Mouse (Mus musculus): ENCODE results near the gene Gm48551.
A peak's percentile ranks its signal among the peaks of the same experiment; 100 is the strongest.

Gm48551 gene

DNA sequence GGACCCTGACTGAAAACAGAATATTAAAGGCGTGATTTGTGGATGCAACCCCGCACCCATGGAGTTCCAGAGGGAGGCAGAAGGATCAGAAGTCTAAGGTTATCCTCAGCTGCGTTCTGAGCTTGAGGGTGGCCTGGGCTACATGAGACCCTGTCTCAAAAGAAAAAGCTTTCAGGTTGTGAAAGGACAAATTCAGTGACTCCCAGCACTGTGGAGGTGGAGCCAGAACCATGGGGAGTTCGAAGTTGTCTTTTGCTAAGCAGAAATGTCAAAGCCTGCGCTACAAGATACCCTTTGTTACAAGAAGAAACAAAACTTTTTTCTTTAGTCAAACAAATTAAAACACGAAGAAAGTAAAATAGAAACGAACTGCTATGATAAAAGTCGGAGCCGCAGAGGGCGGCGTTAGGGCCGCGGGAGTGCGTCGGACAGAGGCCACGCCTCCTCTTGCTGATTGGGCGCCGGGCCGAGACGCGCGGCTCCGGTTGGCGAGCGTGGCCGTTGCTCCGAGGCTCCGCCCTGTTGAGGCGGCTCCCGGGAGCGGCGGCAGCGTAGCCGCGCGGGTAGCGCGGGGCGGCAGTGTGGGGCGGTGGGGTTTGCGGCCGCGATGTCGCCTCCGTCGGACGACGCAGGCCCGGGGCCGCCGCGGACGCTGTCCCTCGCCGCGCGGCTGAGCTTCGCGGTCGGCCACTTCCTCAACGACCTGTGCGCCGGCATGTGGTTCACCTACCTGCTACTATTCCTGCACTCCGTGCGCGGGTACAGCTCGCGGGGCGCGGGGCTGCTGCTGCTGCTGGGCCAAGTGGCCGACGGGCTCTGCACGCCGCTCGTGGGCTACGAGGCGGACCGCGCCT, 27.0 kb upstream of the Gm48551 start, which contains the start of gene Mfsd12:
Mfsd12 (plus strand) TSS at position 501 of the 854 bp plus-strand sequence.
- peak; percentile 94 to 95 for DNase-seq

DNA sequence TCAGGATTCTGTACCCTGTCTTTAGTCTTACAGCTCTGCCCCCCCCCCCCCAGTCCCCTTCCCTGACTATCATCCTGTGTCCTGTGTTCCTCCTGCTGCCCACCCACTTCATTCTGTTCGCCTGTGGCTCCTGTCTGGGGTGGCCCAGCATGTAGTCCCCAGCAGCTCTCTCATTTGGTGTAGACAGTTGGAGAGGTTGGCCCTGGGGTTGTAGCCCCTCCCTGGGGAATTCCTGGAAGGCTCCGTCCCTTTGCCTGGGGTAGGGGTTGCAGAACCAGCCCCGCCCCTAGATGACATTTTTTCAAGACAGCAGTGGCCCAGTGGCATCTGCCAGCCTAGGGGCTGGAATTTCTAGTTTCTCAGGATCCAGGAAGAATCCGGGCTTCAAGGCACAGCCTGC, 26.1 kb upstream of the Gm48551 start:
- DNase-seq = no peak

GRCm38 (mm10) chr10:81358841-81359240, 25.4 kb upstream of the Gm48551 start:
- DNase-seq = peak in 1 of 2 experiments; percentile 46

- no peak for DNase-seq
Observed at GRCm38 (mm10) chr10:81360721-81361120, 23.5 kb upstream of the Gm48551 start.

- DNase-seq = no peak
Observed at GRCm38 (mm10) chr10:81362336-81362949, 21.8 kb upstream of the Gm48551 start.

DNA sequence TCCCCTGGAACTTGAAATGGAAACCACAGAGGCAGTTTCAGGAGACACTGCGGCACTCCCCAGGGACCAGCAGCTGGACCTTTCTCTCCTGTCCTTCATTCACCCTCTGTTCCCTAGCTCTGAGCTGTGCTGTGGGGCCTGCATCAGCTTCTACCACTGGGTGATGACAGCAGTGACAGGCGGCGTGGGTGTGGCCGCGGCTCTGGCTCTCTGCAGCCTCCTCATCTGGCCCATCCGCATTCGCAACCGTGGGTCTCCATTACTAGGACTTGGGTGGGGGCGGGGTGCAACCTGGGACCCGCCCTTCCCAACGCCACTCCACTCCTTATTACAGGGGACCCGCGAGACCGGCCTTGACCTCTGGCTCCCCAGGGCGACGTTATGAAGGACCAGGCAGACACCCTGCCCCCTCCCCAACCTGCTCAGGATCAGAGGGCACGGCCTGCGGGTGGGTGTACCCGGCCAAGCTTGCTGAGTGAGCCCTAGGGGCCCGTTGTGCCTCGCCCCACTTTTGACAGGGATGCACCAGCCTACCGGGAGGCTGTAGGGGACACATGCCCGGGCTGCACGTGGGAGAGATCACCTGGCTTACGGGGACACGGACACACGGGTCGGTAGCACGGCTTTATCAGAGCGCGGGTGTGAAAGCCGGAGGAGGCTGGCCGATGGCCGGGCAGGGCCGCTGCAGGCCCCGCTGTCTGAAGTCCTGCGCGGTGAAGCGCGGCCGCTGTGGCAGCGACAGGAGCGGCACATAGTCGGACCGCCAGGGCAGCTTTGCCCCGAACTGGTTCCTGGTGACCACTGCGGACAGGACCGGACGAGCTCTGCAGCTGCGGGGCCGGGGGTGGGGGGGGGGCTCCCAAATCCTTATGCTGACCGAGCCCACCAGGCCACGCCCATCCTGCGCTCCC, 20.6 kb upstream of the Gm48551 start:
- no peak for DNase-seq

- peak in 1 of 2 experiments; percentile 60 for DNase-seq
Observed at GRCm38 (mm10) chr10:81364666-81365065, 19.6 kb upstream of the Gm48551 start.

DNA sequence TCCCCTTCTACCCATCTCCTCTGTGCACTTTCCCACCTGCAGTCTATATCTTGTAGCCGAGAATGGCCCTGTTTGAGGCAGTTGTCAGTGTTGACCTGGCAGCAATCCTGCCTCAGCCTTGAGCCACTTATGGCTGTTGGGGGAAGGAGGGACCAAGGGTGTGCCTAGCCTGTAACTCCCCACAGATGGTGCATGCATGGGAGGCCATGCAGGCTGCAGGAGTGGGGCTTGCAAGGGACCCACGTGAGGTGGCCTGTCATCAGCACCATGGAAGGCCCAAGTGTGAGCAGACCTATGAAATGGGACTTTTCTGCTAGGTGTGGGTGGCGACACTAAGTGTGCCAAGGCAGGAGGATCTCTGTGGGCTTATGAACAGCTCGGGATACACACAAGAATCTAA, 19.2 kb upstream of the Gm48551 start:
- no peak for DNase-seq

- peak in 1 of 2 experiments; percentile 48 for DNase-seq
Observed at GRCm38 (mm10) chr10:81365672-81366476, 18.4 kb upstream of the Gm48551 start, which contains the start of gene 4930404N11Rik. TSS of gene 4930404N11Rik (minus strand) at chr10:81365816.

DNA sequence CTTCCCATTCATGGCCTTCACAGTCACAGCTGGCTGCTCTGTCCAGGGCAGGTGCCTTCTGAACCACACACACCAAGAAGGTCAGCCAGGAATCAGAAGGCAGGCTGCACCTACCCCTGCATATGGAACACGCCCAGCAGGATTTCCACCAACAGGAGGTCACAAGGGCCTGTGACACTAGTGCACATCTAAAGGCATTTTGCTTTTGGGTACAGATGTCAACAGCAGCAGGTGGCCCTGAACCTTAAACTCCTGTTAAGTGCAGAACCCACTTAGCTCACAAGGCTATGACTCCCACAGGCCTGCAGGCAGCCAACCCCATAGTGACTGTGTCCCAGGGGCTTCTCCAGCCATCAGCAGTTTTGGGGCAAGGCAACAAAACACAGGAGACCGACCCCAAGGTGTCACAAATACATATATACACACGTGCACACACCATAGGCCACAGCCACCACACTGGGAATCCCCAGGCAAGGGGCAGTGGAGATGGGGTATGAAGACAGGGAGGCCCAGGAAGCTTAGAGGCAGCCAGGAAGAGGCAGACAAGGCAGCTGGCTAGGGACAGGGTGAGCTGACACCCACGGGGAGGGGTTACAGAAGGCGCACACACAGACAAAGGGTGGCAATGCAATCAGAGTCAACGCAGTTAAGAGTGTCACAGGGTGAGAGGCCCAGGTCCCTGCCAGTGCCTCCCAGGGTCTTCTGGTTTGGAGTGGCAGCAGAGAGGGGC, 17.6 kb upstream of the Gm48551 start:
- no peak for DNase-seq

GRCm38 (mm10) chr10:81367207-81367495, 17.1 kb upstream of the Gm48551 start:
- no peak for DNase-seq

DNA sequence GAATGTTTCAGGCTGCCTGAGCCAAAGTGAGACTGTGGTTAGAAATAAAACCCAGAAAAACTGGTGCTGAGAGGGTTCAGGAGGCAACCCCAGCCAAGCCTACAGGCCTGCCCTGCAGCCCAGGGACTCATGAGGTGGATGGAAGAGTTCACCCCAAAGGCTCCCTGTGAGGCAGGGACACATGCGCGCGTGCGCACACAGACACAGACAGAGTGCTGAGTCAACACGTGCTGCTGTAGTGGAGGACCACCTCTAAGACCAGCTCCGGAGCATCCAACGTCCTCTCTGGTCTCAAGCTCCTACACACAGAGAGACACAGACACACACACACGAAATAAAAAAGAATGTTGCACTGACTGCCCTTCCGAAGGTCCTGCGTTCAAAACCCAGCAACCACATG, 8.9 kb upstream of the Gm48551 start:
- no peak for DNase-seq

- DNase-seq = no peak
Observed at GRCm38 (mm10) chr10:81376561-81377361, 7.5 kb upstream of the Gm48551 start.

DNA sequence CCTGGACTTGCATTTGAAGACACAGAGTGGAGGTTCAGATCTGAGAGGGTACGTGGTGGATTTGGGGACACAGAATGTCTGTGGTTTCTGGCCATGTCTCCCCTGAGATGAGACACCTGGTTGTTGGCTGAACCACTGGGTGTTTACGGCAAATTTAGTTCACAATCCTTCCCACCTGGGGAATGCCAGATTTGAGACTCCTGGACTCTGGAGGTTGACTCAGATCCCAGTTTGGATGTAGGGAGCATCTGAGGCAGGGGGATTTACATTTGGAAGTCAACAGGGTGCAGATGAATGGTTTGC, 7.0 kb upstream of the Gm48551 start:
- DNase-seq = no peak

- no peak for DNase-seq
Observed at GRCm38 (mm10) chr10:81377793-81378552, 6.3 kb upstream of the Gm48551 start, which contains the start of gene Fzr1. TSS of gene Fzr1 (minus strand) at chr10:81378516.

- peak; percentile 100 for DNase-seq
Observed at GRCm38 (mm10) chr10:81378553-81379182, 5.6 kb upstream of the Gm48551 start.

GRCm38 (mm10) chr10:81379183-81379553, 5.1 kb upstream of the Gm48551 start:
- DNase-seq = no peak

DNA sequence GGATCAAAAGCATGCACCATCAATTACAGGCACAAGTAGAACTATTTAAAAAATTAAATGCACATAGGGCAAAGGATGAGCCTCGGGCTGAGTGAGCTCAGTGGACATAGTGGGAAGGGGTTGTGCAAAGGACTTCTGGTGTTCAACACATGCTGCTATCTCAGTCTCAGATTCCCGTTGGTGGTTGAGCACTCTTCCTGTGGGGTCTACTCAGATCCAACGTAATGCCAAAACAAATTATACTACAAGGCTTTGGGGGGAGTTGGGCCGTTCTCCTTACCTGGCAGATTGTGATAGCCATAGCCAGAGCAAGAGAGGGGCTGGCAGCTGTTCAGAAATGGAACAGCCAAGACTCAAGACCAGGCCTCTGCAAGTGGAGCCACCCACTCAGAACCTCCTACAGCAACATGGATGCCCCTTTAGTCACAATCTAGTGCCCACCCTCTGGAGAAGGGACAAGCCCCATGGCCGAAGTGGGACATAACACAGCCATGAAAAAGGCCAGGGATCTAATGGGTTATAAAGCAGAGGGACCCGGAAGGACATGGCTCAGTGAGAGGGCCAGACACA, 4.4 kb upstream of the Gm48551 start:
- DNase-seq = no peak

DNA sequence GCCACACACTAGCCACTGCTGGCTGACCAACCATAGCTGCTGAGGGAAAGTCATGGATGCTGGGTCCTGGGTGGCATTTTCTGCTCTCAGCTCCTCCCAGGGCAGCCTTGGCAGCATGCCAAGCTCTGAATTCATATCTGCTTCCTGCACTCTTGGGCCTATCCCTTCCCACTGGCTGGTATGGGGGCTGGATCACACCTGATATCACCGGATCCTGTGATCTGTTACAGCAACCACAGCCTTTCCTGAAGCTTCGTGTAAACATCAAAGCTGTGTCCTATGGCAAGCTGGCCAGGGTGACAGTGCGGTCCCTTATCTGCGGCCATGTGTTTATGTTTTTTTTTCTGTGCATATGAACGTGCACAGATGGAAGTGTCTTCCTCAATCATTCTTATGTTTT, 2.2 kb upstream of the Gm48551 start:
- peak; percentile 73 to 84 for DNase-seq
